Comparison of ENCODE assay signal across 26 mouse cellular contexts in genomic region chr10:80030191-80030590, GRCm38 (mm10). TPM values are rescaled to one million over a fixed set of nuclear protein-coding genes. Genes with fewer than 3 reads are reported as not detected.
A peak's percentile ranks its signal among the peaks of the same experiment; 100 is the strongest.
DNase-seq lines count a peak whose midpoint lies in the region; ATAC-seq and TF ChIP-seq lines count a peak whose summit lies in the region.
"Had no signal": no experiment of that assay in that cellular context is flagged by ENCODE, and none has a peak within 500 bp of the region (broad histone marks: within the 10 kb centered on the region; RNA-seq: fewer than 3 reads in every experiment).

No protein-coding gene starts in this region.

- 86% methylated on average over 9 of the region's 9 CpGs for WGBS in hindbrain, embryonic 12.5 days
- 89% methylated on average over 9 of the region's 9 CpGs for WGBS in hindbrain, embryonic 11.5 days
- WGBS in bone marrow, adult 2 months: 68% methylated on average over 9 of the region's 9 CpGs

- no peak for TF ChIP-seq CTCF in bone marrow, adult 2 months (IDR thresholded peaks at IDR 0.05; ENCODE audit: control insufficient read depth, insufficient read depth, low read length)

- TF ChIP-seq POLR2A in bone marrow, adult 2 months (IDR thresholded peaks at IDR 0.05; ENCODE audit: borderline replicate concordance, control insufficient read depth, low read depth, low read length): no peak

- H3K9me3 ChIP-seq in hindbrain, embryonic 12.5 days (replicated peaks): no peaks in the 10 kb centered on the region
- H3K9me3 ChIP-seq in hindbrain, embryonic 11.5 days (ENCODE audit: control insufficient read depth, low read length): no peaks in the 10 kb centered on the region
- no peaks in the 10 kb centered on the region for H3K9me3 ChIP-seq in megakaryocyte, embryonic 14.5 days
- H3K9me3 ChIP-seq: embryonic facial prominence, embryonic 10.5 days; embryonic facial prominence, embryonic 13.5 days; forebrain, embryonic 12.5 days; forebrain, embryonic 15.5 days; hindbrain, embryonic 15.5 days; intestine, embryonic 15.5 days had no signal

- no peak overlapping the region for H3K4me3 ChIP-seq in hindbrain, embryonic 12.5 days
- H3K4me3 ChIP-seq in hindbrain, embryonic 11.5 days (ENCODE audit: low read depth, low read length): no peak overlapping the region
- H3K4me3 ChIP-seq in megakaryocyte, embryonic 14.5 days (replicated peaks): peak overlapping the region; percentile 83
- H3K4me3 ChIP-seq in bone marrow, adult 2 months (replicated peaks; ENCODE audit: control insufficient read depth, low read depth, low read length): no peak overlapping the region
- H3K4me3 ChIP-seq: embryonic facial prominence, embryonic 10.5 days; embryonic facial prominence, embryonic 13.5 days; erythroblast, embryonic 14.5 days; forebrain, embryonic 12.5 days; forebrain, embryonic 15.5 days; hindbrain, embryonic 15.5 days; intestine, embryonic 15.5 days had no signal

- no peak for DNase-seq in hindbrain, embryonic 11.5 days (ENCODE audit: low spot score)
- peak; percentile 68 for DNase-seq in 416B (ENCODE audit: low read depth)
- DNase-seq in kidney, adult 18-20 months: no peak
- DNase-seq: adrenal gland, postnatal 10 days; adrenal gland, postnatal 36 days; cerebellum, adult 11 months; cerebellum, adult 2 months; cerebellum, adult 9-11 months; cerebellum, postnatal 25 days; embryo, embryonic 11 days; gastrocnemius, postnatal 10 days; gastrocnemius, postnatal 36 days had no signal

- no peaks in the 10 kb centered on the region for H3K27me3 ChIP-seq in hindbrain, embryonic 12.5 days
- H3K27me3 ChIP-seq in hindbrain, embryonic 11.5 days (ENCODE audit: control insufficient read depth, insufficient read depth, low read length): no peaks in the 10 kb centered on the region
- no peaks in the 10 kb centered on the region for H3K27me3 ChIP-seq in megakaryocyte, embryonic 14.5 days (replicated peaks)
- H3K27me3 ChIP-seq: embryonic facial prominence, embryonic 13.5 days; forebrain, embryonic 15.5 days; hindbrain, embryonic 15.5 days; intestine, embryonic 15.5 days had no signal

- H3K36me3 ChIP-seq in hindbrain, embryonic 12.5 days: peaks cover 8% of the 10 kb centered on the region
- H3K36me3 ChIP-seq in hindbrain, embryonic 11.5 days (ENCODE audit: control insufficient read depth, insufficient read depth, low read length): peaks cover under 1% of the 10 kb centered on the region; the same call in 1 of the 2 replicates
- peaks cover 99% of the 10 kb centered on the region for H3K36me3 ChIP-seq in megakaryocyte, embryonic 14.5 days (replicated peaks; ENCODE audit: low read length)

- 0 out of 2 replicates have a peak, but pooled peaks cover 3% of the 10 kb centered on the region for H3K4me1 ChIP-seq in hindbrain, embryonic 12.5 days
- no peaks in the 10 kb centered on the region for H3K4me1 ChIP-seq in hindbrain, embryonic 11.5 days (replicated peaks; ENCODE audit: control insufficient read depth, insufficient read depth, low read length)
- H3K4me1 ChIP-seq in megakaryocyte, embryonic 14.5 days: peaks cover 99% of the 10 kb centered on the region
- H3K4me1 ChIP-seq in bone marrow, adult 2 months (ENCODE audit: control insufficient read depth, insufficient read depth, low read length): peaks cover 7% of the 10 kb centered on the region
- H3K4me1 ChIP-seq: forebrain, embryonic 12.5 days; forebrain, embryonic 15.5 days; hindbrain, embryonic 15.5 days had no signal

- H3K9ac ChIP-seq in hindbrain, embryonic 12.5 days: 0 out of 2 replicates have a peak overlapping the region, but pooled peaks have one; percentile 27
- H3K9ac ChIP-seq in hindbrain, embryonic 11.5 days (ENCODE audit: low read depth, low read length): no peak overlapping the region
- H3K9ac ChIP-seq: forebrain, embryonic 12.5 days; forebrain, embryonic 15.5 days; hindbrain, embryonic 15.5 days; intestine, embryonic 15.5 days had no signal

- ATAC-seq in hindbrain, embryonic 12.5 days (ENCODE audit: low FRiP score): no peak
- no peak for ATAC-seq in hindbrain, embryonic 11.5 days (ENCODE audit: low FRiP score)
- ATAC-seq in megakaryocyte, adult 5-6 weeks (ENCODE audit: poor library complexity, severe bottlenecking): no peak
- no peak for ATAC-seq in granulocyte monocyte progenitor cell, adult 5-6 weeks (replicated peaks; ENCODE audit: poor library complexity, severe bottlenecking)
- ATAC-seq: activated CD4-positive, CD25-positive, alpha-beta regulatory T cell, adult 4 months; forebrain, embryonic 15.5 days; intestine, embryonic 15.5 days had no signal

- H3K4me2 ChIP-seq in hindbrain, embryonic 12.5 days (replicated peaks): no peak overlapping the region
- no peak overlapping the region for H3K4me2 ChIP-seq in hindbrain, embryonic 11.5 days (replicated peaks; ENCODE audit: low read depth, low read length)
- H3K4me2 ChIP-seq: embryonic facial prominence, embryonic 13.5 days; forebrain, embryonic 12.5 days; forebrain, embryonic 15.5 days; heart, embryonic 11.5 days; hindbrain, embryonic 15.5 days; intestine, embryonic 15.5 days had no signal

- H3K27ac ChIP-seq in hindbrain, embryonic 12.5 days: no peak overlapping the region
- H3K27ac ChIP-seq in hindbrain, embryonic 11.5 days (ENCODE audit: low read depth, low read length): no peak overlapping the region
- H3K27ac ChIP-seq in bone marrow, adult 2 months (ENCODE audit: control insufficient read depth, insufficient read depth, low read depth, low read length, poor library complexity): 0 out of 2 replicates have a peak overlapping the region, but pooled peaks have one; percentile 13
- H3K27ac ChIP-seq: embryonic facial prominence, embryonic 10.5 days; embryonic facial prominence, embryonic 13.5 days; forebrain, embryonic 12.5 days; forebrain, embryonic 15.5 days; hindbrain, embryonic 15.5 days; intestine, embryonic 15.5 days had no signal

RNA-seq across cellular contexts. Expression of gene Polr2e, which starts 9.4 kb away (rescaled TPM):
- 163 and 171 TPM in 2 replicates for polyA plus RNA-seq in hindbrain, embryonic 12.5 days (2016; fragmentation: Nextera tagmentation; extraction: Ambion mirVana)
- 215 and 222 TPM in 2 replicates for polyA plus RNA-seq in hindbrain, embryonic 11.5 days (2014; fragmentation: Nextera tagmentation; extraction: Ambion mirVana)
- 147 and 260 TPM in 2 replicates for polyA plus RNA-seq in megakaryocyte, embryonic 14.5 days (2012; ENCODE audit: insufficient read depth, low replicate concordance)
- 70.2 and 70.7 TPM in 2 replicates for total RNA-seq in megakaryocyte, adult 5-6 weeks (2015)
- 58.4 and 69.2 TPM in 2 replicates for total RNA-seq in megakaryocyte, adult 5-6 weeks (2017)
- polyA plus RNA-seq in bone marrow, adult 2 months (2011; ENCODE audit: insufficient read depth, insufficient read length, low replicate concordance, missing spikeins): 35.6 and 44.5 TPM in 2 replicates
- 96.6 and 105 TPM in 2 replicates for total RNA-seq in granulocyte monocyte progenitor cell, adult 5-6 weeks (2014; fragmentation: Nextera tagmentation)
- 79.7 and 86.7 TPM in 2 replicates for total RNA-seq in granulocyte monocyte progenitor cell, adult 5-6 weeks (2017)

RNA-seq across cellular contexts. Expression of gene Arhgap45, which starts 13.7 kb away (rescaled TPM):
- polyA plus RNA-seq in hindbrain, embryonic 12.5 days (2016; fragmentation: Nextera tagmentation; extraction: Ambion mirVana): 8.7 and 8.9 TPM in 2 replicates
- 4.1 and 4.3 TPM in 2 replicates for polyA plus RNA-seq in hindbrain, embryonic 11.5 days (2014; fragmentation: Nextera tagmentation; extraction: Ambion mirVana)
- 375 and 477 TPM in 2 replicates for polyA plus RNA-seq in megakaryocyte, embryonic 14.5 days (2012; ENCODE audit: insufficient read depth, low replicate concordance)
- 135 and 140 TPM in 2 replicates for total RNA-seq in megakaryocyte, adult 5-6 weeks (2015)
- total RNA-seq in megakaryocyte, adult 5-6 weeks (2017): 235 and 237 TPM in 2 replicates
- polyA plus RNA-seq in bone marrow, adult 2 months (2011; ENCODE audit: insufficient read depth, insufficient read length, low replicate concordance, missing spikeins): 111 and 291 TPM in 2 replicates
- 109 and 133 TPM in 2 replicates for total RNA-seq in granulocyte monocyte progenitor cell, adult 5-6 weeks (2014; fragmentation: Nextera tagmentation)
- total RNA-seq in granulocyte monocyte progenitor cell, adult 5-6 weeks (2017): 110 and 120 TPM in 2 replicates

RNA-seq across cellular contexts. Expression of gene Gpx4, which starts 16.8 kb away (rescaled TPM):
- 449 and 484 TPM in 2 replicates for polyA plus RNA-seq in hindbrain, embryonic 12.5 days (2016; fragmentation: Nextera tagmentation; extraction: Ambion mirVana)
- 543 and 552 TPM in 2 replicates for polyA plus RNA-seq in hindbrain, embryonic 11.5 days (2014; fragmentation: Nextera tagmentation; extraction: Ambion mirVana)
- polyA plus RNA-seq in megakaryocyte, embryonic 14.5 days (2012; ENCODE audit: insufficient read depth, low replicate concordance): 3,942 and 9,172 TPM in 2 replicates
- 259 and 303 TPM in 2 replicates for total RNA-seq in megakaryocyte, adult 5-6 weeks (2015)
- total RNA-seq in megakaryocyte, adult 5-6 weeks (2017): 375 and 378 TPM in 2 replicates
- 948 and 2,392 TPM in 2 replicates for polyA plus RNA-seq in bone marrow, adult 2 months (2011; ENCODE audit: insufficient read depth, insufficient read length, low replicate concordance, missing spikeins)
- total RNA-seq in granulocyte monocyte progenitor cell, adult 5-6 weeks (2014; fragmentation: Nextera tagmentation): 278 and 280 TPM in 2 replicates
- total RNA-seq in granulocyte monocyte progenitor cell, adult 5-6 weeks (2017): 397 and 420 TPM in 2 replicates

RNA-seq across cellular contexts. Expression of gene Abca7, which starts 33.9 kb away (rescaled TPM):
- polyA plus RNA-seq in hindbrain, embryonic 12.5 days (2016; fragmentation: Nextera tagmentation; extraction: Ambion mirVana): 6.9 and 7.7 TPM in 2 replicates
- polyA plus RNA-seq in hindbrain, embryonic 11.5 days (2014; fragmentation: Nextera tagmentation; extraction: Ambion mirVana): 2.6 TPM in 2 replicates
- polyA plus RNA-seq in megakaryocyte, embryonic 14.5 days (2012; ENCODE audit: insufficient read depth, low replicate concordance): 47.4 and 62.2 TPM in 2 replicates
- total RNA-seq in megakaryocyte, adult 5-6 weeks (2015): 32.6 and 34.7 TPM in 2 replicates
- 33.6 and 37.4 TPM in 2 replicates for total RNA-seq in megakaryocyte, adult 5-6 weeks (2017)
- 54.3 and 96.9 TPM in 2 replicates for polyA plus RNA-seq in bone marrow, adult 2 months (2011; ENCODE audit: insufficient read depth, insufficient read length, low replicate concordance, missing spikeins)
- 23.0 and 28.8 TPM in 2 replicates for total RNA-seq in granulocyte monocyte progenitor cell, adult 5-6 weeks (2014; fragmentation: Nextera tagmentation)
- 14.7 and 16.0 TPM in 2 replicates for total RNA-seq in granulocyte monocyte progenitor cell, adult 5-6 weeks (2017)

RNA-seq across cellular contexts. Expression of gene Cnn2, which starts 41.8 kb away (rescaled TPM):
- polyA plus RNA-seq in hindbrain, embryonic 12.5 days (2016; fragmentation: Nextera tagmentation; extraction: Ambion mirVana): 178 and 204 TPM in 2 replicates
- 180 and 221 TPM in 2 replicates for polyA plus RNA-seq in hindbrain, embryonic 11.5 days (2014; fragmentation: Nextera tagmentation; extraction: Ambion mirVana)
- polyA plus RNA-seq in megakaryocyte, embryonic 14.5 days (2012; ENCODE audit: insufficient read depth, low replicate concordance): 1,011 and 1,303 TPM in 2 replicates
- total RNA-seq in megakaryocyte, adult 5-6 weeks (2015): 174 and 175 TPM in 2 replicates
- total RNA-seq in megakaryocyte, adult 5-6 weeks (2017): 286 and 299 TPM in 2 replicates
- polyA plus RNA-seq in bone marrow, adult 2 months (2011; ENCODE audit: insufficient read depth, insufficient read length, low replicate concordance, missing spikeins): 41.7 and 92.4 TPM in 2 replicates
- 50.6 and 57.5 TPM in 2 replicates for total RNA-seq in granulocyte monocyte progenitor cell, adult 5-6 weeks (2014; fragmentation: Nextera tagmentation)
- total RNA-seq in granulocyte monocyte progenitor cell, adult 5-6 weeks (2017): 72.7 and 89.8 TPM in 2 replicates

Comparison
In these comparisons a context has a peak if more than half of its experiments do, and no peak if none do; other contexts are left out.
1. RNA of gene Arhgap45, which starts 13.7 kb away (polyA plus RNA-seq): 375 to 477 TPM in megakaryocyte, embryonic 14.5 days and 111 to 291 TPM in bone marrow, adult 2 months; 8.7 to 8.9 TPM in hindbrain, embryonic 12.5 days and 4.1 to 4.3 TPM in hindbrain, embryonic 11.5 days; every median in the first group is over 10 times any median in the second.